Mouse (Mus musculus) erythroblast, embryonic 14.5 days (primary cell): ENCODE measurements at regions not wholly inside any gene's neighbourhood (a gene's known extent, or its start where the extent isn't known, plus 50 kb on each side); places are given as distances from the start of the nearest gene placed in this dataset.

ENCODE experiments used
- H3K27me3 ChIP-seq: 2 replicates; pipeline ENCODE4 v1.6.1; 2012; ENCODE audit warnings: inconsistent platforms; ENCODE audit not compliant: control insufficient read depth
- H3K36me3 ChIP-seq: 2 replicates; pipeline ENCODE4 v1.6.1; 2012; ENCODE audit warnings: mild to moderate bottlenecking, inconsistent platforms; ENCODE audit not compliant: control insufficient read depth
- H3K4me1 ChIP-seq: 2 replicates; pipeline ENCODE4 v1.6.1; 2012; ENCODE audit warnings: inconsistent platforms; ENCODE audit not compliant: control insufficient read depth
- H3K4me3 ChIP-seq: replicated peaks from 2 replicates; pipeline ENCODE3; 2012; ENCODE audit warnings: moderate library complexity, mild to moderate bottlenecking, inconsistent platforms
- H3K9me3 ChIP-seq: 2 replicates; pipeline ENCODE4 v1.6.1; 2012; ENCODE audit warnings: low read length, inconsistent platforms, mixed read lengths; ENCODE audit not compliant: control insufficient read depth
- GATA1 ChIP-seq: IDR thresholded peaks from 2 replicates; pipeline ENCODE4 v1.6.1; 2012; ENCODE audit warnings: low read length, inconsistent platforms, mixed read lengths
- TAL1 ChIP-seq: IDR thresholded peaks from 3 replicates; pipeline ENCODE4 v1.6.1; 2012; ENCODE audit warnings: low read length, inconsistent platforms, mixed read lengths

DNA sequence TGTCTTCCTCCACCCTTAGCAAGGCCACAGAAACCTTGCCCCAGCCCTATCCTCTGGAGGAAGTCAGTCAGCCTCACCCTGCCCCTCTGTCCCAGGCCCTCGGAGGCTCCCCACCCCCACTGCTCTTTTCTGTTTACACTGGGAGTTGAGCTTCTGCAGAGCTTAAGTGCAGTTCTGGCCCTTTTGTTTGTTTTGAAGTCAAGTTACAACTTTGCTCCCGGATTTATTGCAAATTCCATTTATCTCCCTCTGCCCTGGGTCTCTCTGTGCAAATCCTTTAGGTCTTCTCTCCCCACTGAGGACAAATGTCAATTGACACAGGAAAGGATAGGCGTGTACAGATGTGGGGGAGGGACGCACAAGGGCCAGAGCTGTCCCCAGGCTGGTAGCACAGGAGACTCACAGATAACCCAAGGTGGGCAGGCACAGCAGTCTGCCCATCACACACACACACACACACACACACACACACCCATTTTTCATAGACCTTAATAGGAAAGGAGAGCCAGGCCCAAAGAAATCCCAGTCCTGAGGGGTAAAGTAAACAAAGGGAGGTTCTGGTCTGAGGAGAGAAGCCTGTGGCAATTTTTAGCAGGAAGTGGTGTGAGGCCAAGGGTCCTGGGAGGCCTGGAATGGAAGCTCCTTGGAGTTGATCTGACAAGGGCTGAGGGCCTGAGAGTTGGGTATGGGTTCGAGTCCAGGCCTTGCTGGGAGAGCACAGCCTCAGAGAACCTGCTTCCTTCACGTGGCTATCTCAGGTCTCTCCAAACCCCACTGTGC, 167.9 kb downstream of the Zfp36l1 start:
- H3K36me3 ChIP-seq = no peaks in the 10 kb centered on the region
- H3K4me3 ChIP-seq = no peak overlapping the region
- H3K9me3 ChIP-seq = no peaks in the 10 kb centered on the region
- no peaks in the 10 kb centered on the region for H3K27me3 ChIP-seq
- no peak for TF ChIP-seq TAL1
- TF ChIP-seq GATA1 = no peak
- H3K4me1 ChIP-seq = peaks cover 8% of the 10 kb centered on the region

DNA sequence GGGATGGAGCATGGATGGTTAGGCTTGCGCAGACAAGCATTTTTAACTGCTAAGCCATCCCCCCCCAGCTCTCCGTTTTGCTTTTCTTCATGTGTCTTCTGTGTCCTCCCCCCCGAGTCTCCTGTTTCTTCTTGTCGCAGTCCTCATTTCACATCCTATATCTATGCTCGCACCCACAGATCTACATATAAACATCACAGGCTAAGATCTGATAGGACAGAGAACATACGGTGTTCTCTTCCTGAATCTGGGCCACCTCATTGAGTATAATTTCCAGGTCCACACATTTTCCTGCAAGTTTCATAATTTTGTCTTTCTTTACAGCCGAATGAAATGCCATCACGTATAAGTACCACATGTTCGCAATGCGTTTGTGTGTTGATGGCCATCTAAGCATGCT, 168.7 kb downstream of the Zfp36l1 start:
- Histone ChIP-seq H3K36me3 (no peaks in the 10 kb centered on the region), H3K4me1 (peaks cover 8% of the 10 kb centered on the region), H3K9me3 (no peaks in the 10 kb centered on the region), H3K4me3 (no peak overlapping the region), H3K27me3 (no peaks in the 10 kb centered on the region)
- TF ChIP-seq GATA1 (no peak), TAL1 (no peak)

DNA sequence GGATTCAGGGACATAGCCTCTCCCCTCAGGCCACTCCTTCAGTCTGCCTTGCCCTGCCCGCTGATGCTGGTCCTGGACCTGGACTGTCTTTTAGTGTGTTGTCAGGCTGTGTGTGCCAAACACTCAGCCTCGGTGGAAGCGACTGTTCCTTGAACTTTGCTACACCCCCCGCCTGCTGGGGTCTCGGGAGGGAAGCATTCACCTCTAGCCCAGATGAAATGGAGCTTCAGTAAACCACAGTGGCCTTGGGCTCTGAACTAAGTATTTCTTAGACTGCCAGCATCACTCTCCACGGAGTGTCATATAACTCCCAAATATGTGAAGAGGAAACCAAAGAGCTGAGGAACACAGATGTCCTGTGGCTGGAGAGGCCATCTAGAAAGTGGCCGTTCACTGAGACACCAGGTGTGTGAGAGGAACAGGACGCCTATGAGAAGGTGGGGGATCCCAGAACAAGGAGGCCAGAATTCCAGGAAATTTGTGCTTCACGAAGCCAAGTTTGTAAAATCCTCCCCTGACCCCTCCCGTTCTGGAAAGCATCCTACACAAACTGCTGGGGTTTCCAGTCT, 170.2 kb downstream of the Zfp36l1 start:
- H3K4me1 ChIP-seq = peaks cover 8% of the 10 kb centered on the region
- no peaks in the 10 kb centered on the region for H3K9me3 ChIP-seq
- H3K36me3 ChIP-seq = no peaks in the 10 kb centered on the region
- TF ChIP-seq GATA1 = no peak
- no peak for TF ChIP-seq TAL1
- H3K27me3 ChIP-seq = no peaks in the 10 kb centered on the region
- no peak overlapping the region for H3K4me3 ChIP-seq

DNA sequence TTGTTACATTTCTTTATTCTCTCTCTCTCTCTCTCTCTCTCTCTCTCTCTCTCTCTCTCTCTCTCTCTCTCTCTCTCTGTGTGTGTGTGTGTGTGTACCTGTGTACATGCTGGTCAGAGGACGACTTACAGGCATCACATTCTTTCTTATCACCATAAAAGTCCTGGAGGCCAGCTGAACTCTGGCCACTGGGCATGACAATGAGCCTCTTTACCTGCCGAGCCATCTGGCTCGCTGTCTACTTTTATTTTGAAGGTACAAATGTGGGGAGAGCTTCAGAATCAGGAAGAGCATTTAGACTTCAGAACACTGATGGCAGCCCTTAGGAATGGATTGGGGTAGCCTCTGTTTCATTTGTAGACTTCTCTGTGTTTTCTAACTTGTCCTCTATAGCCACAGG, 171.0 kb downstream of the Zfp36l1 start:
- H3K4me1 ChIP-seq = peaks cover 8% of the 10 kb centered on the region
- no peaks in the 10 kb centered on the region for H3K27me3 ChIP-seq
- H3K36me3 ChIP-seq = no peaks in the 10 kb centered on the region
- no peak for TF ChIP-seq TAL1
- TF ChIP-seq GATA1 = no peak
- no peaks in the 10 kb centered on the region for H3K9me3 ChIP-seq
- no peak overlapping the region for H3K4me3 ChIP-seq

DNA sequence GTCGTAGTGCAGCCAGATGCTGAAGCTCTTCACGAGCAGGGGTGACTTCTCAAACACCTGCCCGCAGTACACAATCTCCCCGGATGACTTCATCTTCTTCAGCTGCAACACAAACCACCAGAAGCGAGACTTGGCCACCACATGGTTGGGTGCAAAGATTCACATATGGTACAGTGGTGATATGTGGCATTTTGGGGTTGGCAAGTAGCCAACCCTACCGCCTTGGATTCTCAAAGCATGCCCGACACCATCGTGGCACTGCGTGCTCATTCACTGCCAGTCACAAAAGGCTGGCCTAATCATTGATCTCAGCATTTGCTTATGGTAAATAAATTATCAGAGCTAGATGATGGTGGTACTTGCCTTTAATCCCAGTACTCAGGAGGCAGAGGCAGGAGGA, 173.4 kb downstream of the Zfp36l1 start:
- H3K4me1 ChIP-seq = no peaks in the 10 kb centered on the region
- TF ChIP-seq GATA1 (no peak), TAL1 (no peak)
- H3K36me3 ChIP-seq = no peaks in the 10 kb centered on the region
- no peak overlapping the region for H3K4me3 ChIP-seq
- no peaks in the 10 kb centered on the region for H3K27me3 ChIP-seq
- no peaks in the 10 kb centered on the region for H3K9me3 ChIP-seq

DNA sequence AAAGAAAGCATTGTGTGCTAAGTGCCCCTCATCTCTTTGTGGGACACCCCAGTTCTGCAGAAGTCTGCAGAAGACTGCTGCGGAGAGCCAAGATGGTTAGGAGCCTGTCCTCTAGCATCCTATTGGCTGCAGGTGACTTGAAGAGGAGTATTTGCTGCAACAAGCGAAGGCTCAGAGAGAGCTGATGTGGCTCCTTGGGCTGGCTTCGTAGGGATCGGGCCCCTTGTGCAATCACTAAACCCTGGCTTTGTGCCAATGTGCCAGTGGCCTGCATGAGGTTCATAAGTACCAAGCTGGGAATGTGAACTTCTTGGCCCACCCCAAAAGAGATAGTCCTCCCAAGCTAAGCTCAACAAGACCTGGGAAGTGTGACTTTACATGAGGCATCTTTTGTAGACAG, 174.9 kb downstream of the Zfp36l1 start:
- no peak overlapping the region for H3K4me3 ChIP-seq
- TF ChIP-seq GATA1 (no peak), TAL1 (no peak)
- no peaks in the 10 kb centered on the region for H3K36me3 ChIP-seq
- H3K27me3 ChIP-seq = no peaks in the 10 kb centered on the region
- H3K4me1 ChIP-seq = no peaks in the 10 kb centered on the region
- no peaks in the 10 kb centered on the region for H3K9me3 ChIP-seq

DNA sequence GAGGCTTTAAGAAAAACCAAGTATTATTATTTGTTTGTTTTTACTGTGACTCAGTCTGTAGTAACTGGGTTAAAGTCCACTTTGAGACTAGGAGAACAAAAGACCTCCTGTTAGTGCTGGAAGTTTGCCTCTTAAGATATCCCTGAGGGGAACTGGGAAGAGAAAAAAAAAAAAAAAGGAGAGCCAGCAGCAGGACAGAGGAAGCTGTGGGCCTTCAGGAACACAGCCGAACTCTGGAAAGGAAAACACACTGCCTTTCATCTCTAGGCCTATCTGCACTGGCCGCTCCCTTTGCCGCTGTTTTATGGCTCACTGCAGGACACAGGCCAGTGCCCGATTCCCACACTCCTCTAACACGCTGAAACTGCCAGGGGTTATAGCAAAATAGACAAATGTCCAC, 176.1 kb downstream of the Zfp36l1 start:
- Histone ChIP-seq H3K4me3 (no peak overlapping the region), H3K4me1 (no peaks in the 10 kb centered on the region), H3K27me3 (no peaks in the 10 kb centered on the region), H3K36me3 (no peaks in the 10 kb centered on the region), H3K9me3 (no peaks in the 10 kb centered on the region)
- TF ChIP-seq GATA1 (no peak), TAL1 (no peak)

DNA sequence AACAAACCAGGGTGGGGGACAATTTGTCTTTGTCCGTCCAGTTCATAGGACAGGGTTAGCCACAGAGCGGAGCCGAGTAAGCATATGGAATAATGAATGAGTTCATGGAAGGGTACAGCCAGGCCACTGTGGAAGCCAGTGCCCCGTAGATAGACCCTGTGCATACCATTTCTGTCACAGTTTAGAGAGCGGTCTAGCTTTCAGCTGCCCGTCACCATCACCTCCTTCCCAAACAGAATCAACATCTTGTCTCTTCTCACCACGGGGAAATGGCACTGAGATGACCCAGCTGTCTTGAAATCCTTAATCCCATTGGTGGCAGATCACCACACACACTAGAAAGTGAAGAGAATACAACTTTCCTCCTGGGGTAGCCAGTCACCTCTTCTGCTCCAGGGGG, 178.7 kb downstream of the Zfp36l1 start:
- Histone ChIP-seq H3K9me3 (no peaks in the 10 kb centered on the region), H3K27me3 (no peaks in the 10 kb centered on the region), H3K36me3 (no peaks in the 10 kb centered on the region), H3K4me1 (no peaks in the 10 kb centered on the region), H3K4me3 (no peak overlapping the region)
- TF ChIP-seq TAL1 (no peak), GATA1 (no peak)

DNA sequence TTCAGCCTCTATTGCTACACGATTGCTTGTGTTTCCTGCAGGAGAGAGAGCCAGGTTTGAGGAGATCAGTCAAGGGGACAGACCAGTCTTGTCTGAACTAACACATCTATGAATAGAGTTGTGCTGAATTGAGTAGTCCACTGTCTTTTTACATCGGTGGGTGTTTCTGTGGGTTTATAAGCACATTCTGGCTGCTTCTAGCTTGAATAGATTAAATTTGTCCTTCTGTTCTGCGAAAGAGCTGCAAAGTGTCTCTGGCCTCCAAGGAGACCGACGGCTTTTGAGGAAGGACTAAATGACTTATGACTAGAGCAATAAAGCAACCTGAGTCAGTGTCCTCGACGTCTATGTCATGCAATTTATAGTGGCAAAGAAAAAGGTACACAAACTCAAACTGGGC, 179.9 kb downstream of the Zfp36l1 start:
- Histone ChIP-seq H3K36me3 (no peaks in the 10 kb centered on the region), H3K4me1 (no peaks in the 10 kb centered on the region), H3K9me3 (no peaks in the 10 kb centered on the region), H3K4me3 (no peak overlapping the region), H3K27me3 (no peaks in the 10 kb centered on the region)
- TF ChIP-seq TAL1 (no peak), GATA1 (no peak)

DNA sequence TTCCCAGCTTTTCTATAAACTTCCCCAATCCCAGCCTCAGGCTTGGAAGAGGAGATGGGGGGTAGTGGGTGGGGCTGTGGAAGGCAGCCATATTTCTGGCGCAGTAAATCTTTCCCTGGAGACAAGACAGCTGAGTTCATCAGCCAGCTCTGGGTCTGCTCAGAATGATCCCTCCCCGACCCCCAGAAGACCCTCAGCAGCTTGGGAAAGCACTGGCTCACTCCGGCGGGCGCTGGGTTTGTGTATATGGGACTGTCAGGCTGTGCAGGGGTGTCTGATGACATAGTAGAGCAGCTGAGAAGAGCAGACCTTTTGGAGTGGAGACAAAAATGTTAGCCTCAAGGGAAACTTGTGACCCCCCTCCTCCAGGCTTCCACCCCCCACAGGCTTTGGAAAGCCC, 181.4 kb downstream of the Zfp36l1 start:
- no peaks in the 10 kb centered on the region for H3K9me3 ChIP-seq
- no peak overlapping the region for H3K4me3 ChIP-seq
- no peaks in the 10 kb centered on the region for H3K36me3 ChIP-seq
- TF ChIP-seq GATA1 (no peak), TAL1 (no peak)
- no peaks in the 10 kb centered on the region for H3K27me3 ChIP-seq
- H3K4me1 ChIP-seq = no peaks in the 10 kb centered on the region
